Mouse (Mus musculus) C2C12 (cell line): ENCODE measurements at regions not wholly inside any gene's neighbourhood (a gene's known extent, or its start where the extent isn't known, plus 50 kb on each side); places are given as distances from the start of the nearest gene placed in this dataset.

Experiments
- H3K27me3 ChIP-seq: one replicate; pipeline ENCODE4 v1.6.1; 2011; ENCODE audit not compliant: control insufficient read depth, insufficient read depth, insufficient read length
- H3K36me3 ChIP-seq: one replicate; pipeline ENCODE4 v1.6.1; 2011; ENCODE audit not compliant: control insufficient read depth, insufficient read depth
- H3K4me3 ChIP-seq: one replicate; pipeline ENCODE4 v1.5.1; 2011; ENCODE audit warnings: mild to moderate bottlenecking, control low read depth; ENCODE audit not compliant: poor library complexity, insufficient read depth, severe bottlenecking
- H3K79me2 ChIP-seq: one replicate; pipeline ENCODE4 v1.6.1; 2011; ENCODE audit not compliant: control insufficient read depth, insufficient read depth
- H3K79me3 ChIP-seq: one replicate; pipeline ENCODE4 v1.6.1; 2011; ENCODE audit warnings: low read depth, control low read depth
- H3ac ChIP-seq: one replicate; pipeline ENCODE3; 2011; ENCODE audit warnings: low read depth; ENCODE audit not compliant: control insufficient read depth, insufficient read length
- CEBPB ChIP-seq: IDR thresholded peaks from one replicate; pipeline ENCODE4 v1.6.1; 2011; ENCODE audit warnings: low read depth, mild to moderate bottlenecking, control low read depth, moderate library complexity
- CTCF ChIP-seq: IDR thresholded peaks from one replicate; pipeline ENCODE4 v1.5.1; 2011; ENCODE audit not compliant: control insufficient read depth, insufficient read depth, insufficient read length
- FOSL1 ChIP-seq: IDR thresholded peaks from one replicate; pipeline ENCODE4 v1.8.0; 2011; ENCODE audit warnings: mild to moderate bottlenecking, low read length; ENCODE audit not compliant: poor library complexity, insufficient read depth, severe bottlenecking
- MAX ChIP-seq: IDR thresholded peaks from one replicate; pipeline ENCODE4 v1.6.1; 2011; ENCODE audit warnings: mild to moderate bottlenecking, control low read depth
- MYOD1 ChIP-seq: IDR thresholded peaks from one replicate; pipeline ENCODE4 v1.6.1; 2011; ENCODE audit warnings: low read depth; ENCODE audit not compliant: control insufficient read depth, insufficient read length
- MYOG ChIP-seq: IDR thresholded peaks from one replicate; pipeline ENCODE4 v1.6.1; 2011; ENCODE audit not compliant: control insufficient read depth, insufficient read length; ENCODE audit errors: extremely low read depth
- USF1 ChIP-seq: IDR thresholded peaks from one replicate; pipeline ENCODE4 v1.6.1; 2011; ENCODE audit warnings: low read depth, mild to moderate bottlenecking, control low read depth, moderate library complexity

DNA sequence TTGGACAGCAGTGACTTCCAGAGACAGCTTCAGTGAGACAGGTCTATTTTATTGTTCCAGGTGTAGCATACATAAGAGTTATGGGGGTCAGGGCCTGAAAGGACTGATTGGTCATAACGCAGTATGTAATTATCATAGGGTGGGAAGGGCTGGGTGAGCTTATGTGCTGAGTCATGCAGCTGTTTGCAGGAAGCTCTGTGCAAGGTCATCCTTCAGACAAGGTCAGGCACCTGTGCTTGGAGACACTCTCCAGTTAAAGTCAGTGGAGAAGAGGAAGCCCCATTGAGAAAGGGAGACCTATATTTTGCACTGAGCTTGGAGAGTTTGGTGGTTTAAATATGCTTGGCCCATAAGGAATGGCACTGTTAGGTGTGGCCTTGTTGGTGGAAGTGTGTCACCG is 62.0 kb upstream of the Nkd1 start:
- Histone ChIP-seq H3K79me3 (no peaks in the 10 kb centered on the region), H3K79me2 (no peaks in the 10 kb centered on the region), H3K36me3 (no peaks in the 10 kb centered on the region), H3K4me3 (no peak overlapping the region), H3ac (no peak overlapping the region), H3K27me3 (peaks cover 7% of the 10 kb centered on the region)
- TF ChIP-seq MYOD1 = no peak

DNA sequence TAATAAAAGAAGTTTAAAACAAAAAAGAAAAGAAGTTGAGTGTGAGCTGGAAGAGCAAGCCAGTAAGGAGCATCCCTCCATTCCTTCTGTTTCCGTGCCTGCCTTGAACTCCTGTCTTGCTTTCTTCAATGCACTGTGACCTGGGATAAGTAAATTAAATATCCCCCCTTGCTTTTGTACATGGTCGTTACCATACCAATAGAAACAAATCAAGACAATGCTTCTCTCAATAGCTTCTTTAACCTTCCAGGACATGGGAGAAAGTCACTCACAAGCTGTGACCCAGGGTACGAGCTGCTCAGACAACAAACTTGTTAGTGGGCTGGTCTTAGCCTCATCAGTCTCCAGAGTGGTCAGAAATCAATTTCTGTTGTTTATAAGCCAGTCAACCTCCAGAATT is 53.4 kb upstream of the Nkd1 start:
- no peaks in the 10 kb centered on the region for H3K79me2 ChIP-seq
- peaks cover 16% of the 10 kb centered on the region for H3K27me3 ChIP-seq
- TF ChIP-seq USF1 (no peak), MYOG (no peak), CEBPB (no peak), CTCF (no peak), MAX (no peak), FOSL1 (no peak), MYOD1 (no peak)
- H3K4me3 ChIP-seq = no peak overlapping the region
- H3ac ChIP-seq = no peak overlapping the region
- no peaks in the 10 kb centered on the region for H3K36me3 ChIP-seq
- no peaks in the 10 kb centered on the region for H3K79me3 ChIP-seq

DNA sequence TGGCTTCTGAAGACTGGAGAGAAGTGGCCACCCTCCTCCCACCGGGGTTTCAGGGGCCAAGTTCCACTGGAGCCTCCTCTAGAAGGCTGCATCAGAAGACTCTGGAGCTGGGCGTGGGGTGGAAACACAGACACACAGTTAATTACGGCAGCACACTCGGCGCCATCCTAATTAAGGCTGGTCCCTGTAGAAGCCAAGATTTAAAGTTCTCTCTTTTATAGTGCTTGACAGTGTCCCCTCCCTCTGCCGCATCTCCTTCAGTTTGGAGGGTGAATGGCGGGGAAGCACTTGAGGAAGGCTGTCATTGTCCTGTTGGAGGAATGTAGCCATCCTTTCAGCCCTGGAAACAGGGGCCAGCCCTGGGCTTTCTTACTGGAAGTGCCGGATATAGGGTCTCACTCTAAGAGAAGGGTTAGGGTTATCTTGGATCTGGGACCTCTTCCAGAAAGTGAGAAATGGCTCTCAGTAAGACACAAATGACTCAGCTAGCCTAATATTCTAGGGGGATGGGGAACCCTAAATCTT is 50.2 kb upstream of the Nkd1 start:
- H3K4me3 ChIP-seq = no peak overlapping the region
- no peak overlapping the region for H3ac ChIP-seq
- no peaks in the 10 kb centered on the region for H3K79me2 ChIP-seq
- TF ChIP-seq MAX = no peak
- no peak for TF ChIP-seq MYOD1
- no peak for TF ChIP-seq MYOG
- TF ChIP-seq CTCF = no peak
- no peak for TF ChIP-seq CEBPB
- TF ChIP-seq USF1 = no peak
- no peak for TF ChIP-seq FOSL1
- no peaks in the 10 kb centered on the region for H3K36me3 ChIP-seq
- peaks cover 13% of the 10 kb centered on the region for H3K27me3 ChIP-seq
- H3K79me3 ChIP-seq = no peaks in the 10 kb centered on the region
